Mouse (Mus musculus) spleen, adult 12 weeks (tissue): ENCODE data around the gene Irf9.

Source experiments
- DNase-seq: peaks from one replicate; pipeline ENCODE4 v3.0.0; 2022; ENCODE audit warnings: low spot score

Irf9 gene

GRCm38 (mm10) chr14:55603271-55603632 lies at the start of gene Irf9:
Gene Irf9, plus strand, starts transcription at chr14:55603571.
- no peak for DNase-seq

DNA sequence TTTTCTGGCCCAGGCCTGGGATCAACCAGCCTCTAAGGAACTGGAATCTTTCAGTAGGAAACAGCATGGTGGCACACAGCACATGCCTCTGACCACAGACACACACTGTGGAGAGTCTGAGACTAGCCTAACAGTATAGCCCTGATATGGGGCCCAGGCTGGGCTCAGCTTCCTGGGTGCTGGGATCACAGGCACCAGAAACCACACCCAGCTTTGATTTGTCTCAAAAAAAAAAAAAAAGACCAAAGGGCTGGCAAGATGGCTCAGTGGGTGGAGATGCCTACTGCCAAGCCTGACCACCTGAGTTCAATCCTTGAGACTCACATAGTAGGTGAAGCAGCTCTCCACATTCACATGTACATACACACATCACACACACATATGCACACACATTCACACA lies 48.7 kb upstream of the Irf9 start:
- no peak for DNase-seq

DNA sequence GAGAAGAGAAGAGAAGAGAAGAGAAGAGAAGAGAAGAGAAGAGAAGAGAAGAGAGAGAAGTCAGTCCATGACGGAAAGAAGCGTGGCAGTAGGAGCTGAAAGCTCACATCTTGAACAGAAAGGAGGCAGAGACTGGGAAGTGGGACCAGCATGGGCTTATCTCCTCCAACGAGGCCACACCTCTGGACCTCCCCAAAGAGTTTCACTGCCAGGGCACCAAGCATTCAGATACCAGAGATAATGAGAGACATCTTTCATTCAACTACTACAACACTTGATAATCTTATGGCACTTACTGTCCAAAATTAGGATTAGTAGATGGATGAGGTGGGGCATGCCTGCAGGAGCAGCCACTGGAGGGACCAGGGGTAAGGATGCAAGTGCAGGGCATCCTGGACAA lies 47.6 kb upstream of the Irf9 start:
- DNase-seq: no peak

GRCm38 (mm10) chr14:55557003-55557402 lies 46.4 kb upstream of the Irf9 start:
- DNase-seq: peak; percentile 66

- no peak for DNase-seq
Measured at GRCm38 (mm10) chr14:55557587-55557986, 45.8 kb upstream of the Irf9 start.

DNA sequence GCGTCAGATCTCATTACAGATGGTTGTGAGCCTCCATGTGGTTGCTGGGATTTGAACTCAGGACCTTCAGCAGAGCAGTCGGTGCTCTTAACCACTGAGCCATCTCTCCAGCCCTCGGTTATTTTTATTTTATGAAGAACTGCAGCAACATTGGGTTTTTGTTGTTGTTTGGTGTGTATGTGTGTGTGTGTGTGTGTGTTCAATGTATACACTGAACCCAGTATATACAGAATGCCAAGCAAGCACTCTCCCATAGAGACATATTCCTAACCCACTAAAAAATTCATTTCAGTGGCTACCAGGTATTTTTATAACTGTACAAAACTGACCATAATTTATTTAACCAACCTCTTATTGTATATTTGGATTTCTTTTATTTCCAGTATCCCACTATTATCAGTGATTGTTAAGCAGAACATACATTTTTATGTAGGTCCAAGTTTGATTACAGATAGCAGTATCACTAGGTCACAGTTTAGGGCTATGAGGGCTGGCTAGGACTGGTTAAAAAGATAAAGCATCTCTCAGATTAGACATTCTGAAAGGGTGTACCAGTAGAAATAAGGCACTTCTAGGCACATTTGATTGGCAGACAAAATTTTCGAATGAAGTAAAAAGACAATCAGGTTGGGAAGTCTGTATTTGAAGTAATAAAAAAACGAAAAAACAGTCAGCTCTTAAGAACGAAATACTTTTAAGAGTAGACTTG lies 44.5 kb upstream of the Irf9 start:
- DNase-seq: no peak

DNA sequence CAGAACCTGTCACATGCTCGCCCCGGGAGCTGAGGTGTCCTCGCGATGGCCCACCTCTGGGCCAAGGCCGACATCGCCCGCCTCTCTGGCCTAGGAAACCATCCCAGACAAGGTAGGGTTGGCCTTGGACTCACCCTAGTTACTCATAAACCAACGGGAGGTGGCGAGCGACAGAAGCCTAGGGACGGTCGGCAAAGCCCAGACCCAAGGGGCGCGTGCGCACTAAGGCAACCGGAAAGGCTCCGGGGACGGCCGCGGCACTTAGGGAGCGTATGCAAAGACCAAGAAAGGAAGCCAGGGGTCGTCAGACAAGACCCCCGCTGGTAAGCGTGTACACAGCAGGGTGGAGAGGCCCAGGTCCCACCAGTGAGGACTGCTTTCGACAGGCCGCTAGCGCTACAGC lies 43.6 kb upstream of the Irf9 start, which contains the start of gene Dcaf11:
Gene Dcaf11 (plus strand): TSS at position 208 of the 403 bp plus-strand sequence.
- DNase-seq: peak; percentile 86

- DNase-seq: peak; percentile 98
Measured at GRCm38 (mm10) chr14:55560202-55561073, 42.9 kb upstream of the Irf9 start, which contains the start of gene A730061H03Rik. Gene A730061H03Rik, minus strand, starts transcription at chr14:55560406.

DNA sequence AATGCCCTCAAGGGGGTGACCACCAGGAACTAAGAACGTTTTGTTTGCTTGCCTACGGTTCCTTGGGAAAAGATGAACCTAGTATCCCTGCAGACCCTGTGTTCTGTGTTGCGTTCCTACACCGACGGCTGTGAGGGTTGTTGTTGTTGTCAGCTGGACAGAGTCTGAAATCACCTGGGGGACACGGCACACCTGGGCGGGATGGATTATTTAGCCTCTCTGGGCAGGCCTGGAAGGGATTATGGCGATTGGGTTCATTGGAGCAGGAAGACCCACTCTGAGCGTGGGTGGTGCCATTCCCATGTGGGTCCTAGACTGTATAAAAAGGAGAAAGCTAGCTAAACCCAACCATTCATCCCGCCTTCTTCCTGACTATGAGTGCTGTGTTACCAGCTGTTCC lies 41.5 kb upstream of the Irf9 start:
- no peak for DNase-seq

DNA sequence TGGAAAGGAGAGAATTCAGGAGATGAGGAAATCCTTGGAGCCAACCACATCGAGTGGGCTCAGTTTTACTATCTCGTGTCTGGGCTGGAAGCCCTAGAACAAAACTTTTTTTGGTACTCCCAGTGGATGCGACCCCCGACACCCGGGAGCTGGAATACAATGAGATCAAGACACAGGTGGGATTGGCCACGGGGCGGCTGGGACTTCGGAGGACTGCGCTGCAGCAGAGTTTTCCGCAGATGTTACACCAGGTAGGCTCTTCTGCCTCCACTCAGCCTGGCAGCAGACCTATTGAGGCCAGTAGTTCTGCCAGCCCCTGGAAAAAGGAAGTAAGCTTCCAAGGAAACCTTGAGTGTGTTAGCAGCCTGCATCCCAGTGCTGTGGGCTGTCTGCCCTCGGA lies 40.1 kb upstream of the Irf9 start:
- no peak for DNase-seq

DNA sequence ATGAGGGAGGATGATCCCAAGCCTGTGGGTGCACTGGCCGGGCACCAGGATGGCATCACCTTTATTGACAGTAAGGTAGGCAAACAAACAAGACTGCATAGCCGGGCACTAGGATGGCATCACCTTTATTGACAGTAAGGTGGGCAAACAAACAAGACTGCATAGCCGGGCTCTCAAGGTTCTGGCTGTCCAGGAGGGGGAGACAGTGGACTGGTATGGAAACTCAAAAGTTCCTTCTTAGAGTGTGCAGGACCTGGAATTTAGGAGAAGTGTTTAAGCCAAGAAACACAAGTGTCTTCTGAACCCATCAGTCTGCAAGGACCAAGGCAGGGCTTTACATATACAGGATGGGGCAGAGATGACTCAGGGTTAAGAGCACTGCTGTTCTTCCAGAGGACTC lies 37.6 kb upstream of the Irf9 start:
- DNase-seq: no peak

DNA sequence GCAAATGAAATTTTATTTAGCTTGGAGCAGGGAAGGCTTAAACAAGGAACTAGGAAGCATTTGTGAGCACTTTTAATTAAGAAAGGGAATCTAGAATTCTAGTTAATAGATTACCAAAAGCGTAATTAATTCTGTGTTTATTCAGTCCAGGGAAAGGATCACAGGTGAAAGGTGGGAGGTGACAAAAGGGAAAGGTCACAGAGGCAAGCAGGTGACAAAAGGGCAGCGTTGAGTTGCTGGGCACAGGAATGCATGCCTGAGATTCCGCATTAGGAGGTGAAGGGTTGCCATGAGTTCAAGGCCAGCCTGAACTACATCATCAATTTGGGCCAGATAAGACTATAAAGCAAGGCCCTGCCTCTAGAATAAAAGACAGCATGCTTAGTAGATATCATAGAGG lies 35.9 kb upstream of the Irf9 start:
- no peak for DNase-seq

DNA sequence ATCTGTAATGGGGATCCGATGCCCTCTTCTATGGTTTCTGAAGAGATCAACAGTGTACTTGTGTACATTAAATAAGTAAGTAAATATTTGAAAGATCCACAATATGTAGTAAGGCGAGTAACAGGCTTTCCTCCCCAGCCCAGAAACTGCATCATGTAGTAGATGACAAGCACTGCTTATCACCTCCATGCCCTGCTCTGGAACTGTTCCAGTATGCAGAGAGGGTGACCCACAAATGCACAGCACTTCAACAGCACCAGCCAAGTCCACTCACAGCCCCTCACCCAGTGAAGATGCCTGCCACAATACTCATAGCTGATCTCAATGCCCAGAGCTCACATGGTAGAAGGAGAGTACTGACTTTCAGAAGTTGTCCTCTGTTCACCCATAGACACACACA lies 32.8 kb upstream of the Irf9 start:
- DNase-seq: no peak

DNA sequence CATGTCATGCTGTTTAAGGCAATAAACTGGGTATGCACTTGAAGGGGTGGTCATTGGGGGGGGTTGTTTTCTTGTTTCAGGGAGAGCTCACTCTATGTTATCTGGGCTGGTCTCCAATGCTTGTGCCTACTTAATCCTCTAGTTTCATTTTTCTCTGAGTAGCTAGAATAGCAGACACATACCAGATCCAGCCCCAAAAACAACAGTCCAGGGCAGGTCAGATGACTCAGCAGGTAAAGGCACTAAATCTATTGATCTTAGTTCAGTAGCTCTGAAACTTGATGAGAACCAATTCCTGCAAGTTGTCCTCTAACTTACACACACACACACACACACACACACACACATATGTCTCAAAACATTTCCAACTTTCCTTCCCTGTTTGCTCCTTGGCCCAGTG lies 31.6 kb upstream of the Irf9 start:
- DNase-seq: no peak

- no peak for DNase-seq
Measured at GRCm38 (mm10) chr14:55575302-55575701, 28.1 kb upstream of the Irf9 start, which contains the start of gene Fitm1. Gene Fitm1, plus strand, starts transcription at chr14:55575617.

GRCm38 (mm10) chr14:55575711-55576110 lies 27.7 kb upstream of the Irf9 start:
- DNase-seq: no peak

- no peak for DNase-seq
Measured at GRCm38 (mm10) chr14:55576376-55576775, 27.0 kb upstream of the Irf9 start.

DNA sequence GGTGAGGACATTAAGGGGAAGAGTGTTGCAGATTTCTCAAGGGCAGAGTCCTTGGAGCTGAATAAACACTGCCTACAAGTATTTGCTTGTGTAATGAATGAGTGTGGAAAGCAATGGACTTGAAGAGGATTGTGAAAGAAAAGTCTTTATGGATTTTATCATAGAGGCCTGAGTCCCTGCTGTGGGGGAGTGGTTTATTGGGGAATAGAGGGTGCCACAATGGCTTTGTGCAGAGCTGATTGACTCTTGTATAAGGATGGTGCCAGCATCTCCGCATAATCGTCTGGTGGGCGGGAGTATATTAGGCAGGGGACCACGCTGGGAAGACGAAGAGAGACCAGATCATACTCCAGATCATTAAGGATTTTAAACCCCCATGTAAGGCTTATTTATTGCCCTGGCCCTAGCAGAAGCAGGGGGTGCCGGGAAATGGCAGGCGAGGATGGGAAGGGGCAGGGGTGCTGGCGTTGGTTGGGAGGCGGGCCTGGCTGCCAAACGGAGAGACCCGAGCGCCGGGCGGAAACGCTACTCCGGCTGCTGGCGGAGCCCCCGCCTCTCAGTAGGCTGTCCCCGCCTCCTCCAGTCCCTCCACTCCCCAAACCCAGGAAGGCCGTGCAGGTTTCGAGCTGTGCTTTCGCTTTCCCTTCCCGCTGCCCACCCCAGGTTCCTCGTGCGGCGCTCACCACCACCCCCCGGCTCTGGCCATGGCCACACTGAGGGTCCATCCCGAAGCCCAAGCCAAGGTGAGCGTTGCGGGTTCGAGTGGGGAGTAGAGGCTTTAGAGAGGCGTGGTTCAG lies 25.3 kb upstream of the Irf9 start, which contains the start of gene Psme1:
Gene Psme1 (plus strand): TSS at position 253 of the 797 bp plus-strand sequence.
- DNase-seq: peak; percentile 65

- peak; percentile 52 for DNase-seq
Measured at GRCm38 (mm10) chr14:55578668-55579269, 24.6 kb upstream of the Irf9 start.

- DNase-seq: no peak
Measured at GRCm38 (mm10) chr14:55579511-55580496, 23.6 kb upstream of the Irf9 start.

DNA sequence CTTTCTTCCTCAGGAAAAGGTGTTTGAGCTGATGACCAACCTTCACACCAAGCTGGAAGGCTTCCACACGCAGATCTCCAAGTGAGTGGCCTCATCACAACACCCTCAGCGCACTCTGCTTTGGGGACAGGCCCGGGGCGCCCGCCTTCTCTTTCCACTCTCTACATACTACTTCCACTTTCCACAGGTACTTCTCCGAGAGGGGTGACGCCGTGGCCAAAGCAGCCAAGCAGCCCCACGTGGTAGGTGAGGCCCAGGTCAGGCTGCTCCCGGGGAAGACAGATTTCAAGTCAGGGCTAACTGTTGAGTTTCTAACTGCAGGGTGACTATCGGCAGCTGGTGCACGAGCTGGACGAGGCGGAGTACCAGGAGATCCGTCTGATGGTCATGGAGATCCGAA lies 22.6 kb upstream of the Irf9 start:
- no peak for DNase-seq
